Mouse (Mus musculus) Patski (cell line): ENCODE measurements around the gene Thada. TPM values are rescaled to one million over a fixed set of nuclear protein-coding genes. Genes with fewer than 3 reads are reported as not detected.

Experiments
- ATAC-seq: fragments of 100-300 bp; one replicate; pipeline ENCODE4 v1.8.0; 2021
- CTCF ChIA-PET: fragments of 350-600 bp; sonication (Branson Sonifier 250); formaldehyde crosslinking; loops from one replicate; lab custom pipeline; 2022; ENCODE audit warnings: inconsistent platforms; lab: Charles Lee
- POLR2A ChIA-PET: fragments of 350-600 bp; sonication (Branson Sonifier 250); formaldehyde crosslinking; loops from one replicate; lab custom pipeline; 2022; ENCODE audit warnings: antibody characterized with exemption, inconsistent platforms; lab: Charles Lee
- DNase-seq: peaks from one replicate; pipeline ENCODE4 v3.0.0-alpha.2; 2011; ENCODE audit warnings: low read depth, low spot score
- H3K27me3 ChIP-seq: fragments of 371-371 bp; one replicate; pipeline ENCODE4 v1.5.1; 2021
- CTCF ChIP-seq: fragments of 100-300 bp; IDR thresholded peaks from one replicate; pipeline ENCODE4 v1.5.1; 2021
- in situ Hi-C: fragments of 300-500 bp; cut with MboI; formaldehyde crosslinking; loops from 3 replicates; pipeline ENCODE4 v1.11.1; 2018; ENCODE audit warnings: low pct_unique_long_range_greater_than_20kb, mixed read lengths
- polyA plus RNA-seq: library from polyadenylated mRNA; unstranded; gene quantifications from one replicate; pipeline ENCODE4 v1.2.3, GENCODE M21; 2021

The Thada gene
- polyA plus RNA-seq, 1 experiment from 2014 or later, result 16.3 TPM

DNA sequence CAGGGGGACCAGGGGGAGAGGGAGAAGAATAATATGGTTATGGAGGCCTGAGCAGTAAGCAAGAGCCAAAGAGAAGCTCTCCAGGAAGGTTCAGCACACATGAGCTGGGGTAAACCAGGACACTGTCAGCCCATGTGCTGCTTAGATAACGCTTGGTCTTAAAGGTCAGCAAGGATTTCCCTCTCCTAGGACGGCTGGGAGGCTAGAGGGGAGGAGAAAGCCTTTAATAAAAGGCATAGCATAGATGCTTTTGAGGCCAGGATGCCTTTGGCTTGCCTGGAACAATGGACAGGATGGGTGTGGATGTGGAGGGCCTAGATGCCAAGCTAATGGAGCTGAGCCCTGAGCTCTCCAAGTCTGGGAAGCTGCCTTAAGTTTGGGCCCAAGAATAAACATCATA is 102.6 kb downstream of the Thada start:
- ChIA-PET POLR2A (interaction anchor here (0.7 to 0.9 kb wide), 2 partner anchors 9 to 60 kb away, joined by 3 read pairs; no protein-coding TSS in a partner anchor), CTCF (interaction anchor here (1.5 to 1.8 kb wide), 2 partner anchors 10 to 33 kb away, joined by 4 to 5 read pairs; no protein-coding TSS in a partner anchor)
- TF ChIP-seq CTCF, result no peak
- no peaks in the 10 kb centered on the region for H3K27me3 ChIP-seq
- in situ Hi-C loops, result no loop called here
- DNase-seq, result no peak
- ATAC-seq, result no peak

GRCm38 (mm10) chr17:84362581-84363286 is 103.3 kb downstream of the Thada start:
- TF ChIP-seq CTCF, result no peak
- no peak for DNase-seq
- in situ Hi-C loops, result no loop called here
- ATAC-seq, result no peak
- no peaks in the 10 kb centered on the region for H3K27me3 ChIP-seq
- POLR2A ChIA-PET, result interaction anchor here (0.9 kb wide), 1 partner anchor 9 kb away, joined by 3 read pairs; no protein-coding TSS in a partner anchor
- CTCF ChIA-PET, result interaction anchor here (1.5 kb wide), 1 partner anchor 9 kb away, joined by 5 read pairs; no protein-coding TSS in a partner anchor

GRCm38 (mm10) chr17:84361006-84361405 is 105.0 kb downstream of the Thada start:
- in situ Hi-C loops, result no loop called here

DNA sequence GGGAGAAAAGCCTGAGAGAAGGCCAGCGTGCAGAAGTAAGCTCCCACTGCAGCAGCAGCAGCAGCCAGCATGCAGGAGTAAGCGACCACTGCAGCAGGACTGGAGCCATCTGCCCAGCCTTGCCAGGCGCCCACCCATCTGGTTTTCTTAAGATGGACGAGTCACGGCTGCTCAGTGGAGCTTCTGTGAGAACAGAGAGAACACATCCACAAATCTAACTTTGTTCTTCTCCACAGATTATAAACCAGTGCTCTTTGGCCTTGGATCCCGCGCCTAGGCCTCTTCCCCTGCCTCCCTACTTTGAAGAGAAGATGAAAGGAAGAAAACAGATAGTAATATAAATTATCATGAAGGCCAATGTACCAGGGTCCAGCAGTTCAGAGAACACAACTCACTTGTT is 106.2 kb downstream of the Thada start:
- ChIA-PET POLR2A (no interaction called here), CTCF (no interaction called here)
- DNase-seq (no peak), ATAC-seq (no peak)
- in situ Hi-C loops, result no loop called here
- no peak for TF ChIP-seq CTCF
- H3K27me3 ChIP-seq, result no peaks in the 10 kb centered on the region

More at GRCm38 (mm10) chr17:84361006-84361405, 105.0 kb downstream of the Thada start:
- POLR2A ChIA-PET, result interaction anchor here (0.9 kb wide), 1 partner anchor 22 kb away, joined by 3 read pairs; no protein-coding TSS in a partner anchor
- ATAC-seq (no peak), DNase-seq (no peak)
- CTCF ChIA-PET, result no interaction called here
- no peaks in the 10 kb centered on the region for H3K27me3 ChIP-seq
- no peak for TF ChIP-seq CTCF

GRCm38 (mm10) chr17:84358951-84359644 is 106.9 kb downstream of the Thada start:
- ChIA-PET CTCF (no interaction called here), POLR2A (no interaction called here)
- ATAC-seq, result no peak

DNA sequence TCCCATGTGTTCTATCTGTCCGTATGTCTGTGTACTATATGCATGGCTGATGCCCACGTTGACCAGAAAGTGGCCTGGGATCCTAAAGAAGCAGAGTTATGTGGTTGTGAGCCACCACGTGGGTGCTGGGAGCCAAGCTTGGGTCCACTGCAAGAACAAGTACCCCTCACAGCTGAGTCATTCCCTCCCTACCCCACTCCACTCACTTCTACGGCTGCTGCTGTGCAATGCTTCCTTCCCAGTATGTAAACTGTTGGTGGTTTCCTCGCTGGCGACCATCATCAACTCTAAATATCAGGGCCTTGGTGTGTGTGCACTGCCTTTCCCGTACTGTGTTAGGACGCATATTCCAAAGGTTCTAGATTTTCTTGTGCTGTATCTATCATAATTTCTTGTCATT is 108.2 kb downstream of the Thada start:
- ATAC-seq, result no peak
- POLR2A ChIA-PET, result no interaction called here
- TF ChIP-seq CTCF, result no peak
- in situ Hi-C loops, result no loop called here
- H3K27me3 ChIP-seq, result no peaks in the 10 kb centered on the region
- no peak for DNase-seq
- CTCF ChIA-PET, result no interaction called here

More at GRCm38 (mm10) chr17:84358951-84359644, 106.9 kb downstream of the Thada start:
- no peak for DNase-seq
- peak; percentile 56 for TF ChIP-seq CTCF
- no peaks in the 10 kb centered on the region for H3K27me3 ChIP-seq
- in situ Hi-C loops, result no loop called here

DNA sequence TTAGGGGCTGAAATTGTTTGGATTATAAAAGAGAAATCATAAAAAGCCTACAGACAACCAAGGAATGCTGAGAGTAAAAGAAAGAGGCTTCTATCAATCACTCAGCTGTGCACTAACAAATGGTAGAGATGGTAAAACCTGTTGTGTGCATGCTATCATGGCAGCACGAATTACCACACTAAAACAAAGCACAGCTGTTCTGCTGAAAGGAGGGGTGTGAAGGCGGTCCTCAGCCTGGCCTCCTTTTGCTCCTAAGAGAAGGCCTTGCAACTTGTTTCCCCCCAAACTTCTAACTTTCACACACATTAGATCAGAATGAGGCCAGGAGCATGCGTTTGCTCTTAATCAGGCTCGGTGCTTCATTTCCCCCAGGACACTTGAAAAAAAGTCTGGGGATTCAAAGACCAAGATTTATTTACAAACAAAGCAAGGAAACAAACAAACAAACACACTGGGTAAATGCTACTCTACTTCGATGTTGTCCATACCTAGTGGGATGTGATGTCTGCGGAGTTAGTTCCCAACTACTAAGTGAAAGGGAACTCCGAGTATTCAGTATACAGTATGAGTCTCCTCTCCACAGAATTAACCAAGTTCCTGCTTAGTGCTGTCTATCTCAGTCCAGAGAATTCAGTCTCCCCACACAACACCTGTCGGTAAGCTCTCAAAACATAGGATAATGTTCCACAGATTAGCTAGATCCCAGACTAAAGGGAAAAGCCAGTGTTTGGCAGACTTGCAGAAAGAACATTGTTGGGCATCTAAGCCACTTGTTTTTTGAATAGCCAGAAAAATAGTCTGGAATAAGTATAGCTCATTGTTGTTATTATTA is 109.7 kb downstream of the Thada start:
- ATAC-seq (no peak), DNase-seq (no peak)
- CTCF ChIA-PET, result interaction anchor here (1.5 kb wide), 1 partner anchor 268 kb away, joined by 3 read pairs; no protein-coding TSS in a partner anchor
- no peaks in the 10 kb centered on the region for H3K27me3 ChIP-seq
- in situ Hi-C loops, result no loop called here
- no peak for TF ChIP-seq CTCF
- POLR2A ChIA-PET, result no interaction called here

DNA sequence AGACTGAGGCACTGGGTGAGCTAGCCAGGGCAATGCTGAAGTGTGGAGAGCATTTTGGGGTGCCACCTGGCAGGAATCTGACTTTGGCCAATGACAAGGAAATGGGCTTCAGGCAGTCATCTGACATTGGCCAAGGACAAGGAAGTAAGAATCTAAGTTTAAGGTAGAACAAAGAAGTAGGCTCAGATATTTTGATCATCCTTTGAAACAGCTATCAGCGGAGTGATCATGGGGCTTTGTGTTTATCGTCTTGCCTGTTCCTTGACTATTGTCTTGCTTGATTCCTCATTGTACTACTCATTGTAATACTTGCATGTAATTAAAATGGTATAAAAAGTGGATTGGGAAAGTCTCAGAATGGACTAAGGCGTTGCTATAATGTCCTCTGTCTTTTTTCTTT is 111.0 kb downstream of the Thada start:
- in situ Hi-C loops, result no loop called here
- ChIA-PET CTCF (no interaction called here), POLR2A (interaction anchor here (1.4 kb wide), 1 partner anchor 8 kb away, joined by 3 read pairs; no protein-coding TSS in a partner anchor)
- ATAC-seq (no peak), DNase-seq (no peak)
- TF ChIP-seq CTCF, result no peak
- H3K27me3 ChIP-seq, result no peaks in the 10 kb centered on the region

DNA sequence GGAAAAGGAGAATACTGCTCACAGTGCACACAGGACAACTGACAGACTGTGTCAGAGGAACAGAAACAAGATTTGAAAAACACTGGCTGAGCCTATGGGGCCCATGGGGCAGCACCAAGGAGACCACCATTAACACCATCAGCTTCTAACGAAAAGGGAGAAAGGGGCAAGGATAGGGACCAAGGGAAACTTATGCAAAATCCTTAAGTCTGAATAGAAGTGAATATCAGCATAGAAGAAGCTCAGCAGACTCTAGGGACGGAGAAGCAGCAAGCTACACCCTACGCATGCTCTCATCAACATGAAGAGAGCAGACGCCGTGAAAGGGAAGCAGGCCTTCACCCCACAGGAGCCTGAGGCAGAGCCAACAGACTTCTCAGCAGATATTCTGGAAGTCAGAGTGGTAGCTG is 112.1 kb downstream of the Thada start:
- TF ChIP-seq CTCF, result no peak
- in situ Hi-C loops, result no loop called here
- no peaks in the 10 kb centered on the region for H3K27me3 ChIP-seq
- DNase-seq (no peak), ATAC-seq (no peak)
- ChIA-PET CTCF (interaction anchor here (1.7 kb wide), 1 partner anchor 9 kb away, joined by 5 read pairs; no protein-coding TSS in a partner anchor), POLR2A (interaction anchor here (1.4 kb wide), 1 partner anchor 9 kb away, joined by 3 read pairs; no protein-coding TSS in a partner anchor)
